Comparison of ENCODE assay signal across 10 mouse cellular contexts in the genomic region with DNA sequence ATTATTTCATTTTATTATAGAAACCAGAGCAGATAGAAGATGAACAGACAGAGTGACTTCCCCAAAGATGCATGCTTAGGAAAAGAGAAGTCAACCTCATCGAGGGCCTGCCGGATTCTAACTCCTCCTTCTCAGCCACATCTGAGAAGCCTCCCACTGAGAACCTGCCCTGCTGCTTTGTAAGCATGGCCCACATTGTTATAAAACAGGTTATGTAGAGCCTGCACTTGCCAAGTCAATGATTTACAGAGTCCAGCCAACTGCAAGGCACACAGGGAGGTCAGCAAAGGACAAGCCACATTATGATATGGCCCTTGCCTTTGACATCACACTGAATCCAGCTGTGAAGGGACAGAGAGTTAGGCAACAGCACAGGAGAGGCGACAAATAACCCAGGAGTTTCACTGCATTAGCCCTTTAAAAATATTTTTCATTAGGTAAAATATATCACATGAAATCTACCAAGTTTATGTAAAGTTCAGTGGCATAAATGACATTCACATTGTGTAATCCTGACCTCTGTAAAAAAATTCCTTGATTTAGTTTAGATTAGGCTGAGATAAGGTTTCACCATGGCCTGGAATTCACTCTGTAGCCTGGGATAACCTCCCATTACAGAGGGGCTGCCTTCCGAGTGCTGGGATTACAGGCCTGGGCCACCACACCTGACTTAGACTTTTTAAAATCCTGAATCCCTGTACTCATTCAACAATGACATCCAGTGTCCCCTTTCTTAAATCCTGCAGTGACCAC. TPM values are rescaled to one million over a fixed set of nuclear protein-coding genes. Genes with fewer than 3 reads are reported as not detected.
DNase-seq lines count a peak whose midpoint lies in the region; ATAC-seq and TF ChIP-seq lines count a peak whose summit lies in the region.
"Had no signal": no experiment of that assay in that cellular context is flagged by ENCODE, and none has a peak within 500 bp of the region (broad histone marks: within the 10 kb centered on the region; RNA-seq: fewer than 3 reads in every experiment).

No protein-coding gene starts in this region.

- H3K27me3 ChIP-seq in kidney, adult 2 months (replicated peaks; ENCODE audit: control insufficient read depth, insufficient read depth, low read length): no peaks in the 10 kb centered on the region
- no peaks in the 10 kb centered on the region for H3K27me3 ChIP-seq in liver, embryonic 12.5 days (replicated peaks)
- H3K27me3 ChIP-seq in forebrain, embryonic 11.5 days (ENCODE audit: control insufficient read depth, insufficient read depth, low read length): no peaks in the 10 kb centered on the region
- no peaks in the 10 kb centered on the region for H3K27me3 ChIP-seq in midbrain, postnatal 0 days (ENCODE audit: insufficient read depth, low read length)

- 30% methylated on average over 4 of the region's 4 CpGs for WGBS in kidney, adult 2 months
- WGBS in liver, embryonic 12.5 days (ENCODE audit: insufficient replicate concordance): 38% methylated on average over 4 of the region's 4 CpGs
- WGBS in forebrain, embryonic 11.5 days: 49% methylated on average over 4 of the region's 4 CpGs
- WGBS in midbrain, postnatal 0 days: 47% methylated on average over 4 of the region's 4 CpGs

- TF ChIP-seq POLR2A in kidney, adult 2 months (IDR thresholded peaks at IDR 0.05; ENCODE audit: low read depth, low read length): no peak

- no peak overlapping the region for H3K9ac ChIP-seq in liver, embryonic 12.5 days
- H3K9ac ChIP-seq in forebrain, embryonic 11.5 days (ENCODE audit: low read length): no peak overlapping the region
- no peak overlapping the region for H3K9ac ChIP-seq in midbrain, postnatal 0 days (replicated peaks; ENCODE audit: low read length, poor library complexity, severe bottlenecking)

- peak; percentile 71 for ATAC-seq in granulocyte monocyte progenitor cell, adult 5-6 weeks (replicated peaks; ENCODE audit: poor library complexity, severe bottlenecking)
- peak; percentile 74 for ATAC-seq in liver, embryonic 12.5 days
- ATAC-seq in forebrain, embryonic 11.5 days (replicated peaks; ENCODE audit: low FRiP score): no peak
- ATAC-seq in midbrain, postnatal 0 days (ENCODE audit: low FRiP score): no peak

- no peaks in the 10 kb centered on the region for H3K9me3 ChIP-seq in liver, embryonic 12.5 days (replicated peaks)
- no peaks in the 10 kb centered on the region for H3K9me3 ChIP-seq in forebrain, embryonic 11.5 days (ENCODE audit: control insufficient read depth, low read length)
- no peaks in the 10 kb centered on the region for H3K9me3 ChIP-seq in midbrain, postnatal 0 days (ENCODE audit: low read length)
- H3K9me3 ChIP-seq: megakaryocyte, embryonic 14.5 days had no signal

- TF ChIP-seq CTCF in kidney, adult 2 months (conservative IDR thresholded peaks at IDR 0.05; ENCODE audit: insufficient read depth, insufficient read length, low read depth, low read length): no peak
- TF ChIP-seq CTCF in midbrain, postnatal 0 days (IDR thresholded peaks at IDR 0.05): no peak

- peaks cover 27% of the 10 kb centered on the region; the same call in 1 of the 2 replicates for H3K4me1 ChIP-seq in kidney, adult 2 months (ENCODE audit: control insufficient read depth, insufficient read depth, low read length)
- no peaks in the 10 kb centered on the region for H3K4me1 ChIP-seq in liver, embryonic 12.5 days
- no peaks in the 10 kb centered on the region for H3K4me1 ChIP-seq in forebrain, embryonic 11.5 days (replicated peaks; ENCODE audit: control insufficient read depth, insufficient read depth, low read length)
- H3K4me1 ChIP-seq in midbrain, postnatal 0 days (ENCODE audit: insufficient read depth, low read length): no peaks in the 10 kb centered on the region

- no peak overlapping the region for H3K4me2 ChIP-seq in liver, embryonic 12.5 days
- H3K4me2 ChIP-seq in forebrain, embryonic 11.5 days (ENCODE audit: low read depth, low read length, severe bottlenecking): no peak overlapping the region
- no peak overlapping the region for H3K4me2 ChIP-seq in midbrain, postnatal 0 days (ENCODE audit: low read depth, low read length, poor library complexity, severe bottlenecking)

- no peak overlapping the region for H3K4me3 ChIP-seq in kidney, adult 2 months (ENCODE audit: insufficient read depth, low read depth, low read length)
- H3K4me3 ChIP-seq in liver, embryonic 12.5 days: no peak overlapping the region
- no peak overlapping the region for H3K4me3 ChIP-seq in forebrain, embryonic 11.5 days (ENCODE audit: low read depth, low read length)
- no peak overlapping the region for H3K4me3 ChIP-seq in midbrain, postnatal 0 days (ENCODE audit: low read depth, low read length)
- H3K4me3 ChIP-seq: megakaryocyte, embryonic 14.5 days had no signal

- peak overlapping the region; percentile 93 for H3K27ac ChIP-seq in kidney, adult 2 months (ENCODE audit: insufficient read depth, low read depth, low read length)
- H3K27ac ChIP-seq in liver, embryonic 12.5 days: 0 out of 2 replicates have a peak overlapping the region, but pooled peaks have one; percentile 34
- no peak overlapping the region for H3K27ac ChIP-seq in forebrain, embryonic 11.5 days (ENCODE audit: low read depth, low read length)
- H3K27ac ChIP-seq in midbrain, postnatal 0 days (ENCODE audit: low read depth, low read length): no peak overlapping the region

- peak; percentile 96 for DNase-seq in kidney, adult 2 months
- DNase-seq in lung, postnatal 4 days: peak; percentile 54 to 59
- DNase-seq in thymus, postnatal 4 days: no peak
- no peak for DNase-seq in adrenal gland, postnatal 36 days
- no peak for DNase-seq in forebrain, embryonic 11.5 days (ENCODE audit: low spot score)
- DNase-seq in midbrain, postnatal 0 days (ENCODE audit: low spot score): no peak
- DNase-seq: adrenal gland, postnatal 25 days had no signal

- H3K36me3 ChIP-seq in kidney, adult 2 months (ENCODE audit: control insufficient read depth, insufficient read depth, low read length): no peaks in the 10 kb centered on the region
- H3K36me3 ChIP-seq in liver, embryonic 12.5 days: no peaks in the 10 kb centered on the region
- no peaks in the 10 kb centered on the region for H3K36me3 ChIP-seq in forebrain, embryonic 11.5 days (ENCODE audit: control insufficient read depth, insufficient read depth, low read length)
- H3K36me3 ChIP-seq in midbrain, postnatal 0 days (ENCODE audit: insufficient read depth, low read length): no peaks in the 10 kb centered on the region

RNA-seq across cellular contexts. Expression of gene Abcd3, which starts 37.1 kb away (rescaled TPM):
- 30.1 and 30.9 TPM in 2 replicates for total RNA-seq in granulocyte monocyte progenitor cell, adult 5-6 weeks (2014; fragmentation: Nextera tagmentation)
- 31.8 and 38.6 TPM in 2 replicates for total RNA-seq in granulocyte monocyte progenitor cell, adult 5-6 weeks (2017)
- 25.5 and 48.2 TPM in 2 replicates for polyA plus RNA-seq in kidney, adult 2 months (2012; rRNA removed)
- polyA plus RNA-seq in liver, embryonic 12.5 days (2016; fragmentation: Nextera tagmentation; extraction: Ambion mirVana): 28.2 and 29.6 TPM in 2 replicates
- 100 to 1,000 TPM in 1 of 2 experiments, 10 to 100 TPM in 1; 82.6 to 109 TPM for total RNA-seq in adrenal gland, postnatal 36 days (2021)
- 58.1 and 59.0 TPM in 2 replicates for polyA plus RNA-seq in forebrain, embryonic 11.5 days (2014; fragmentation: Nextera tagmentation; extraction: Ambion mirVana)
- 51.1 and 66.4 TPM in 2 replicates for total RNA-seq in midbrain, postnatal 0 days (2014; rRNA removed)
- 76.1 and 77.5 TPM in 2 replicates for polyA plus RNA-seq in midbrain, postnatal 0 days (2015; fragmentation: Nextera tagmentation; extraction: Ambion mirVana)

Comparison
In these comparisons a context has a peak if more than half of its experiments do, and no peak if none do; other contexts are left out.
1. ATAC-seq: peak in granulocyte monocyte progenitor cell, adult 5-6 weeks (single experiment) and liver, embryonic 12.5 days (single experiment); none in forebrain, embryonic 11.5 days (single experiment) and midbrain, postnatal 0 days (single experiment).
2. DNase-seq: peak in kidney, adult 2 months (single experiment) and lung, postnatal 4 days (2 of 2); none in thymus, postnatal 4 days (single experiment), adrenal gland, postnatal 36 days (0 of 2), forebrain, embryonic 11.5 days (single experiment) and midbrain, postnatal 0 days (single experiment).
3. H3K27ac ChIP-seq: peak in kidney, adult 2 months (single experiment) and liver, embryonic 12.5 days (single experiment); none in forebrain, embryonic 11.5 days (single experiment) and midbrain, postnatal 0 days (single experiment).